Mouse (Mus musculus) spleen, adult 2 months (tissue): Measurements from ENCODE around the gene Krt77. TPM values are rescaled to one million over a fixed set of nuclear protein-coding genes. Genes with fewer than 3 reads are reported as not detected.

Source experiments
- DNase-seq, 2 experiments: peaks; one replicate each; pipeline versions ENCODE4 v3.0.0 to v3.0.0-alpha.2; 2012 to 2021; ENCODE audit warnings: low spot score in 2 of 2, low read depth in 1 of 2
- H3K27ac ChIP-seq: fragments of 200-500 bp; 2 replicates; pipeline ENCODE4 v1.5.1; 2012; ENCODE audit warnings: low read length, inconsistent platforms; ENCODE audit not compliant: insufficient read depth
- H3K27me3 ChIP-seq: fragments of 200-500 bp; 2 replicates; pipeline ENCODE4 v1.6.1; 2012; ENCODE audit warnings: mild to moderate bottlenecking, moderate library complexity, low read length, inconsistent platforms; ENCODE audit not compliant: control insufficient read depth, insufficient read depth
- H3K36me3 ChIP-seq: fragments of 200-500 bp; 2 replicates; pipeline ENCODE4 v1.6.1; 2012; ENCODE audit warnings: mild to moderate bottlenecking, low read length, inconsistent platforms; ENCODE audit not compliant: control insufficient read depth, insufficient read depth
- H3K4me1 ChIP-seq: fragments of 200-500 bp; 2 replicates; pipeline ENCODE4 v1.6.1; 2011; ENCODE audit warnings: inconsistent platforms; ENCODE audit not compliant: control insufficient read depth, insufficient read depth, insufficient read length
- H3K4me3 ChIP-seq: fragments of 200-500 bp; 2 replicates; pipeline ENCODE4 v1.5.1; 2011; ENCODE audit warnings: mild to moderate bottlenecking, inconsistent platforms; ENCODE audit not compliant: insufficient read depth, insufficient read length; ENCODE audit errors: extremely low read depth
- CTCF ChIP-seq: fragments of 200-500 bp; IDR thresholded peaks from 2 replicates; pipeline ENCODE4 v1.5.1; 2011; ENCODE audit warnings: mild to moderate bottlenecking, inconsistent platforms; ENCODE audit not compliant: insufficient read depth, insufficient read length, insufficient replicate concordance; ENCODE audit errors: extremely low read depth
- POLR2A ChIP-seq: fragments of 200-500 bp; IDR thresholded peaks from 2 replicates; pipeline ENCODE4 v1.6.1; 2011; ENCODE audit warnings: low read depth, low read length, inconsistent platforms
- WGBS: fragments of 180-500 bp; shearing (Covaris S2); methylation state at CpG from one replicate; pipeline ENCODE4 v1.1.7; 2018; 5-methylcytosine and 5-hydroxymethylcytosine counted together
- polyA plus RNA-seq: library from polyadenylated mRNA; depleted of rRNA; stranded (reverse); fragments of >200 nt; gene quantifications from 2 replicates; pipeline ENCODE4 v1.2.3, GENCODE M21; 2012; rRNA removed

Krt77 gene
- polyA plus RNA-seq, 1 experiment = not detected

GRCm38 (mm10) chr15:101843192-101843591 is 26.3 kb downstream of the Krt77 start:
- 62% methylated on average over 9 of the region's 9 CpGs for WGBS
- Histone ChIP-seq H3K4me1 (peaks cover 2% of the 10 kb centered on the region; the same call in 1 of the 2 replicates), H3K27me3 (peaks cover 6% of the 10 kb centered on the region), H3K36me3 (no peaks in the 10 kb centered on the region), H3K27ac (no peak overlapping the region), H3K4me3 (no peak overlapping the region)
- no peak for TF ChIP-seq POLR2A
- TF ChIP-seq CTCF = no peak
- DNase-seq = no peak

GRCm38 (mm10) chr15:101834784-101835328 is 34.6 kb downstream of the Krt77 start:
- Histone ChIP-seq H3K27ac (no peak overlapping the region), H3K27me3 (no peaks in the 10 kb centered on the region), H3K4me1 (no peaks in the 10 kb centered on the region), H3K36me3 (no peaks in the 10 kb centered on the region), H3K4me3 (no peak overlapping the region)
- TF ChIP-seq POLR2A (no peak), CTCF (no peak)
- no peak for DNase-seq
- 60% methylated on average over 5 of the region's 5 CpGs for WGBS

- TF ChIP-seq CTCF (no peak), POLR2A (no peak)
- no peak for DNase-seq
- H3K27ac ChIP-seq = no peak overlapping the region
- 48% methylated on average over 6 of the region's 6 CpGs for WGBS
- no peaks in the 10 kb centered on the region for H3K36me3 ChIP-seq
- no peaks in the 10 kb centered on the region for H3K27me3 ChIP-seq
- no peak overlapping the region for H3K4me3 ChIP-seq
- no peaks in the 10 kb centered on the region for H3K4me1 ChIP-seq
Measured at GRCm38 (mm10) chr15:101833131-101833530, 36.4 kb downstream of the Krt77 start.

- no peak for DNase-seq
- TF ChIP-seq CTCF (no peak), POLR2A (no peak)
- Histone ChIP-seq H3K27me3 (no peaks in the 10 kb centered on the region), H3K36me3 (no peaks in the 10 kb centered on the region), H3K4me1 (no peaks in the 10 kb centered on the region), H3K27ac (no peak overlapping the region), H3K4me3 (no peak overlapping the region)
- WGBS = 73% methylated on average over 5 of the region's 5 CpGs
Measured at GRCm38 (mm10) chr15:101829441-101829840, 40.1 kb downstream of the Krt77 start.

GRCm38 (mm10) chr15:101821786-101822185 is 47.7 kb downstream of the Krt77 start:
- no peak for TF ChIP-seq POLR2A
- Histone ChIP-seq H3K27ac (no peak overlapping the region), H3K4me1 (no peaks in the 10 kb centered on the region), H3K36me3 (no peaks in the 10 kb centered on the region), H3K27me3 (no peaks in the 10 kb centered on the region), H3K4me3 (no peak overlapping the region)
- 26% methylated on average over 3 of the region's 3 CpGs for WGBS
- no peak for DNase-seq

- no peak for TF ChIP-seq POLR2A
- TF ChIP-seq CTCF = no peak
- Histone ChIP-seq H3K36me3 (no peaks in the 10 kb centered on the region), H3K27ac (no peak within 1 kb of the TSS), H3K27me3 (no peaks in the 10 kb centered on the region), H3K4me1 (no peaks in the 10 kb centered on the region), H3K4me3 (no peak within 1 kb of the TSS)
- 77% methylated on average over 16 of the region's 16 CpGs for WGBS
- DNase-seq = no peak
Measured at GRCm38 (mm10) chr15:101817875-101818274, 51.6 kb downstream of the Krt77 start, which contains the start of gene Krt2. Gene Krt2 (minus strand): TSS chr15:101818169.

Other genes with a start within 250 kb of the Krt77 start
- not detected in 2 replicates for gene Gm5414, start 241.5 kb downstream of the Krt77 start, polyA plus RNA-seq
- gene Gm5478, start 222.3 kb downstream of the Krt77 start, polyA plus RNA-seq = not detected in 2 replicates
- not detected in 2 replicates for gene Krt6b, start 189.4 kb downstream of the Krt77 start, polyA plus RNA-seq
- not detected in 2 replicates for gene Krt6a, start 175.4 kb downstream of the Krt77 start, polyA plus RNA-seq
- not detected in 2 replicates for gene Krt5, start 156.8 kb downstream of the Krt77 start, polyA plus RNA-seq
- gene Krt71, start 126.6 kb downstream of the Krt77 start, polyA plus RNA-seq = not detected in 2 replicates
- not detected in 2 replicates for gene Krt72, start 83.2 kb downstream of the Krt77 start, polyA plus RNA-seq
- not detected in 2 replicates for gene Krt73, start 67.4 kb downstream of the Krt77 start, polyA plus RNA-seq
- gene Krt2, start 51.5 kb downstream of the Krt77 start, polyA plus RNA-seq = not detected in 2 replicates
- gene Krt1, start 18.9 kb downstream of the Krt77 start, polyA plus RNA-seq = 0.05 and 0.22 TPM in 2 replicates
- 0.07 TPM in 1 of 2 replicates, not detected in the other for gene Krt76, start 23.2 kb upstream of the Krt77 start, polyA plus RNA-seq
- 0.05 TPM in 1 of 2 replicates, not detected in the other for gene Krt4, start 55.0 kb upstream of the Krt77 start, polyA plus RNA-seq
- gene Krt79, start 70.6 kb upstream of the Krt77 start, polyA plus RNA-seq = not detected in 2 replicates
- gene Krt78, start 84.6 kb upstream of the Krt77 start, polyA plus RNA-seq = not detected in 2 replicates
- 2.2 and 3.0 TPM in 2 replicates for gene Krt8, start 134.8 kb upstream of the Krt77 start, polyA plus RNA-seq
- gene Krt18, start 158.5 kb upstream of the Krt77 start, polyA plus RNA-seq = 2.1 and 2.2 TPM in 2 replicates
- gene Eif4b, start 204.1 kb upstream of the Krt77 start, polyA plus RNA-seq = 59.7 and 65.8 TPM in 2 replicates
- 44.5 and 46.3 TPM in 2 replicates for gene Tns2, start 230.7 kb upstream of the Krt77 start, polyA plus RNA-seq